Mouse (Mus musculus) embryo, embryonic 9.5 days (tissue): ENCODE results near the gene Arl14.

Experiments used
- DNase-seq: peaks from one replicate; pipeline ENCODE4 v3.0.0-alpha.2; 2017; ENCODE audit errors: extremely low spot score

Gene Arl14

DNA sequence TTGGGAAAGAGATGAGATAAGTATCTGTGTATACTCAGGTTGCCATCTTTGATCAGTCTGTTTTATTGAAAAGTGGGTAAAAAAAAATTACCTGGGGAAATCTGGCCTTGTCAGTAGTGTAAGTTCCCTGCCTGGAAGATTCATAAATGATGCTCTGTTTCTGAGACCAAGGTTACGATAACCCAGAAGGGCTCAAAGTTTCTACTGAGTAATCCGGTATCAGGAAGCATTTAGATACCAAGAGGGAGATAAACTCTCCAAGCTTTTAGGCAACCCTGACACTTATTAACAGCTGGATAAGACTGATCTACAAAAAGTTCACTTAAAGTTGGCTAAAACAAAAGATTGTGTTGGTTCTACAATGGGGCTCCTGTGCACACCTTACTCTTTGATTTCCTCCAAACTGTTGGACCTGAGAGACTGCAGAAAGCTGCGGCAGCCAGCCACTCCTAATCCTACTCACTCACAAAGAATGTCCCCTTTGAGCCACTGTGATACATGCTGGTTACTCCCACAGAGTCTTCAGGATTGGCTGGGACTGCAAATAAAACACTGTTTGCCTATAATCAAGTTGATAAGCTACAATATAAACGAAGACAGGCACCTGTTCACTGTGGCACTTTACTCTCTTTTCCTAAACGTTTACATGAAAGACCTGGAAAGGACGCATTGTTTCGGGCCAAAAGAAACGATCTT, at the start of gene Arl14:
Arl14 (plus strand) TSS at position 614 of the 696 bp plus-strand sequence.
- no peak for DNase-seq

GRCm38 (mm10) chr3:69175229-69175628, 47.0 kb upstream of the Arl14 start:
- DNase-seq: no peak

GRCm38 (mm10) chr3:69177168-69177797, 44.9 kb upstream of the Arl14 start:
- DNase-seq: no peak

DNA sequence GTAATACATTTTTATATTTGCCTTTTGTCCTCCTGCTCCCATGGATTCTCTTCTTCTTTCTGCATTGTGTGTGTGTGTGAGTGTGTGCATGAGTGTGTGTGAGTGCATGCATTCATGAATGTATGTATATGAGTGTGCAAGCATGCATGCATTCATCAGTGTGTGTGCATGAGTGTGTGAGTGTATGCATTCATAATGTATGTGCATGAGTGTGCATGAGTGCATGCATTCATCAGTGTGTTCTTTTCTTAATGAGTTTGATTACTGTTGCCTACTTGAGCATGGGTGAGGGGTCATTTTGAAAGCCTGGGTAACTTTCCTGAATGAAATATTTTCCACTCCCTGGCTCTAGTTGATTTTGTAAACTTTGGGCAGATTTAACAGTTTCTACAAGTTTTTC, 44.3 kb upstream of the Arl14 start:
- no peak for DNase-seq

GRCm38 (mm10) chr3:69178365-69179004, 43.7 kb upstream of the Arl14 start:
- no peak for DNase-seq

DNA sequence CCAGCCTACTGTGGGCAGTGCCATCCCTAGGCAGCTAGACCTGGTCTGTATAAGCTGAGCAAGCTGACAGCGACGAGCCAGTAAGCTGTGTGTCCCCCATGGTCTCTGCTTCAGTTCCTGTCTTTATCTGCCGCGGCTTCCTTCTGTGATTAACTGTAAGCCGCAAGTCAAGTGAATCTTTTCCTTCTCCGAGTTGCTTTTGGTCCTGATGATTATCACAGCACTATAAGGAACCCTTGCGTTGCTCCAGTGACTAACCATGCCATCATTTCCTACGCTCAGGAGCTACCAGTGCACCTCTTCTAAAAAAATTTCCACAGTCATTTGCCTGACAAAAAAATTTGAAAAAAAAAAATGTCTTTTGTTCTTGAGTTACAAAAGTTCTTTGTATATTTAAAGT, 40.7 kb upstream of the Arl14 start:
- no peak for DNase-seq

DNA sequence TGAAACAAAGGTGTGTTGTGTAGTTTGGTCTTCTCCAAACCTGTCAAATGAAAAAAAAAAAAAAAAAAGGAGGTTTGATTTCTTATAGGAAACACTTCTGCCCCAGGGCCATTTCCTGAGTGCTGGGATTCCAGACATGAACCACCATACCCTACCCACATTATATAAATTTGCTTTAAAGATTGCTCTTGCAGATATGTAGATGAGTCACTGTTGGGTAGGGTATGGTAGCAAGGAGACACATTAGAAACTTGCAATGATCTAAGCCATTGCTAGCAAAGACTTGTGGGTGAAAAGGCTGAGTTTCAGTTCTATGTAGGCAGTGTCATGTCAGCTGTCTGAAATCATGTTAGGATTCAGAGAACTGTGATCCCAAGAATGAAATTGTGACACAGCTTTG, 40.0 kb upstream of the Arl14 start:
- no peak for DNase-seq

DNA sequence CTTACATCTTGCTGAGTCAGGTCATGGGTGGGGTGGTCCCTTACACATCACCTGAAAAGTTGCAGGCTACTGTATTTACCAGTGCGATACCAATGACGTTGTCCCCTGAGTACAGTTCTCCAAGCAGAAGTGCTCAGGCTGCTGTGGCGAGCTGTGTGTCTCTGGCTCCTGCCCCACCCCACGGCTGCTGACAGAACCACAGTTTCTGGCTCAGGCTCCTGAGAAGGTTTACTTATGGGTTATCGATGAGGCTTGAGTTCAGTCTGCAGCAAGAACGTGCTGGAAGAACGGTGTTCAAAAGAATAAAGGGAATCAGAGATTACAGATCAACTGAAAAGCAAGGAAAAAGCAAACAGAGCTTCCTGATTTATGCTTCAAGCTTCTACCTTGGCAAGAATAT, 37.0 kb upstream of the Arl14 start:
- DNase-seq: no peak

GRCm38 (mm10) chr3:69186031-69186430, 36.2 kb upstream of the Arl14 start:
- DNase-seq: no peak

DNA sequence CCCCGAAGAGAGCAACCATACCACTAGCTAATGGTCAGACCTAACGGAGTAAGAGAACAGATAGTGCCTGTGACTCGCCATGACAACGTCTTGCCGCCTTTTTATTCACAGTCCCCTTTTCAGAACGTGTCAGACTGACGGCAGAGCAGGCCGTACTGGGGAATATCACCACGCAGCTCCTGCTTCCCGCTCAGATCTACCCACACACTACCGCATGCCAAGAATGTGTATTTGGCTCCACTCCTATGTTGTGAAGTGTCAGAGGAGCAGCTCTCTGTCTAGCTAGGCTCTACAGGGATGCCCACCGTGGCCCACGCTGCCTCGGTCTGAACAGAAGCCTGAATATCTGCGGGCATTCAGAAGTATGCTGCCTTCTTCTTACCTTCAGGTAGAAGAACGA, 35.6 kb upstream of the Arl14 start:
- DNase-seq: no peak

- no peak for DNase-seq
Measured at GRCm38 (mm10) chr3:69192995-69193394, 29.2 kb upstream of the Arl14 start.

GRCm38 (mm10) chr3:69194496-69194895, 27.7 kb upstream of the Arl14 start:
- no peak for DNase-seq

- DNase-seq: no peak
Measured at GRCm38 (mm10) chr3:69195251-69195650, 27.0 kb upstream of the Arl14 start.

DNA sequence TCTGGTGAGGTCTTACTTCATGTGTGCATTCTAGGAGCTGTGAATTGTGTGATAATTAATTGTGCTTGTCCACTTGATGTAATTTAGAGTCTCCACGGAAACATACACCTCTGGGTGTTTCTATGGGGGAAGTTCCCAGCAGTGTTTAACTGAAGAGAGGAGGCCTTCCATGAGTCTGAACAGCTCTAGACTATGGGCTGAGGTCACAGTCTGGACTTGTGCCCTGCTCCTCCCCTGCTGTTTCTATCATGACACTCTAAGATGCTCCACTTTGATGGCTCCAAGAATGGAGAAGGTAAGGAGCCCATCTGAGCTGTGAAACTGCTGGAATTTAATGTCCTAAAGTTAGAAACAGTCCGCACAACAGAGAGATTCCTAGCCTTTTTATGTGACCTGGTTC, 24.1 kb upstream of the Arl14 start:
- DNase-seq: no peak

- no peak for DNase-seq
Measured at GRCm38 (mm10) chr3:69200251-69200650, 22.0 kb upstream of the Arl14 start.

- DNase-seq: no peak
Measured at GRCm38 (mm10) chr3:69201206-69201605, 21.0 kb upstream of the Arl14 start.

- DNase-seq: no peak
Measured at GRCm38 (mm10) chr3:69202876-69203275, 19.3 kb upstream of the Arl14 start.

GRCm38 (mm10) chr3:69205266-69206054, 16.8 kb upstream of the Arl14 start:
- DNase-seq: no peak

- no peak for DNase-seq
Measured at GRCm38 (mm10) chr3:69206193-69206893, 15.9 kb upstream of the Arl14 start.

GRCm38 (mm10) chr3:69208441-69209309, 13.5 kb upstream of the Arl14 start:
- DNase-seq: peak; percentile 29

- DNase-seq: no peak
Measured at GRCm38 (mm10) chr3:69212246-69212645, 10.0 kb upstream of the Arl14 start.
